Mouse (Mus musculus): ENCODE data around the gene Enox2.

DNA sequence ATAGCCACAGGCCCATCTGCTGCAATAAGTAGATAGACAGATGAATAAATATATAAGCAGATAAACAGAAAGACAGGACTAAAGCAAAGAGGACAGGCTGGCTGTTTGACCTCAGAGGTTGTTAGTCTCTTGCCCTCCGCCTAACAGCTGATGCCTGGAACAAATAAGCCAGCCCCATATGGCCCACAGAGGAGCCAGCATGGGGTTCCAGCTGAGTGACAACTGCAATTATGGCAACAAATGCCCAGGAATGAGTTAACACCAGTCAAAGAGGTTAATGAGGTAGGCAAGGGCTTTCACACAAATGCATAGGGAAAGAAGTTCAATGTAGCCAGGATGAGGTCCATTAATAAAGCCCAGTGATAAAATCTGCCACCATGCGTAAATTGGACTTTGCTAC lies 191.8 kb downstream of the Enox2 start:
- no peak for TF ChIP-seq CTCF (conservative IDR thresholded peaks at IDR 0.05; ENCODE audit: low read length)
- no peak for TF ChIP-seq POU5F1 (IDR thresholded peaks at IDR 0.05; ENCODE audit: borderline replicate concordance, low read length)
- TF ChIP-seq NANOG (IDR thresholded peaks at IDR 0.05; ENCODE audit: borderline replicate concordance, low read length): no peak
